Comparison of ENCODE assay signal across 26 mouse cellular contexts in the genomic region with DNA sequence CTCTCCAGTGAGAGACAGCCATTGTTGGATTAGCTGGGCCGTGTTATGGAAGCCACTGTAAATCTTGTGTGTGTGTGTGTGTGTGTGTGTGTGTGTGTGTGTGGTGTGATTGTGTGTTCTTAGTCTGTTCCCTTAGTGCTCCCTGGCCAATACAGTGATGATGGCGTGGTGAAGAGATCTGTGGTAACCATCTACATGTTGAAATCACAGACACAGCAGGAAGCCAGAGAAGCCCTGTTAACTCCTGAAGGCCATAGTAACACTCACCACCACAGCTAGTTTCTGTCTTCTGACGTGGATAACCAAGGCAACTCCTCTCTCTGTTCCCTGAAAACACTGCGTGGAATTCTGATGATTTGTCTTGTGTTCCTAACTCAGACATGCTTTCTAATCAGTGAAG. TPM values are rescaled to one million over a fixed set of nuclear protein-coding genes. Genes with fewer than 3 reads are reported as not detected.
A peak's percentile ranks its signal among the peaks of the same experiment; 100 is the strongest.
DNase-seq lines count a peak whose midpoint lies in the region; ATAC-seq and TF ChIP-seq lines count a peak whose summit lies in the region.
"Had no signal": no experiment of that assay in that cellular context is flagged by ENCODE, and none has a peak within 500 bp of the region (broad histone marks: within the 10 kb centered on the region; RNA-seq: fewer than 3 reads in every experiment).

No protein-coding gene starts in this region.

- DNase-seq in adrenal gland, postnatal 14 days: peak; percentile 29
- DNase-seq in adrenal gland, postnatal 36 days: no peak
- no peak for DNase-seq in testis, postnatal 14 days (ENCODE audit: low spot score)
- no peak for DNase-seq in right cerebral cortex, postnatal 36 days (ENCODE audit: low spot score in 2 of 2)
- no peak for DNase-seq in layer of hippocampus, adult 2 months (ENCODE audit: low spot score in 2 of 2)
- DNase-seq: adrenal gland, postnatal 10 days; B cell, adult 2 months; cerebellum, adult 18-20 months; cerebellum, adult 9-10 months; cerebellum, postnatal 14 days; forebrain, postnatal 0 days; gastrocnemius, adult 2 months; gastrocnemius, postnatal 14 days; heart, adult 18-20 months; heart, postnatal 14 days had no signal

- no peak for TF ChIP-seq POLR2A in testis, adult 2 months (IDR thresholded peaks at IDR 0.05; ENCODE audit: control insufficient read depth, low read depth, low read length)

- H3K36me3 ChIP-seq in testis, adult 2 months (ENCODE audit: control insufficient read depth, insufficient read depth, low read length): no peaks in the 10 kb centered on the region
- H3K36me3 ChIP-seq: embryonic facial prominence, embryonic 12.5 days; embryonic facial prominence, embryonic 15.5 days; G1E; heart, embryonic 13.5 days; hindbrain, embryonic 12.5 days had no signal

- no peaks in the 10 kb centered on the region for H3K27me3 ChIP-seq in testis, adult 2 months (ENCODE audit: control insufficient read depth, insufficient read depth, low read length)
- H3K27me3 ChIP-seq: CH12.LX; embryonic facial prominence, embryonic 12.5 days; embryonic facial prominence, embryonic 15.5 days; heart, embryonic 13.5 days; hindbrain, embryonic 12.5 days; Patski had no signal

- H3K4me3 ChIP-seq in testis, adult 2 months (ENCODE audit: control insufficient read depth, low read depth, low read length): peak overlapping the region; percentile 25; the same call in 1 of the 2 replicates
- H3K4me3 ChIP-seq in layer of hippocampus, adult 2 months: no peak overlapping the region
- H3K4me3 ChIP-seq: embryonic facial prominence, embryonic 12.5 days; embryonic facial prominence, embryonic 15.5 days; gastrocnemius, adult 2 months; heart, embryonic 13.5 days; hindbrain, embryonic 12.5 days had no signal

- H3K4me1 ChIP-seq in testis, adult 2 months (ENCODE audit: control insufficient read depth, insufficient read depth, low read length): peaks cover 4% of the 10 kb centered on the region; the same call in 1 of the 2 replicates

- peak; percentile 44; the same call in 1 of the 2 replicates for ATAC-seq in megakaryocyte, adult 5-6 weeks (ENCODE audit: poor library complexity, severe bottlenecking)
- ATAC-seq: forebrain, embryonic 14.5 days; forebrain, postnatal 0 days; hindbrain, embryonic 16.5 days; Patski had no signal

- no peak for TF ChIP-seq CTCF in testis, adult 2 months (IDR thresholded peaks at IDR 0.05; ENCODE audit: control insufficient read depth, insufficient read depth, insufficient replicate concordance, low read depth, low read length)
- no peak for TF ChIP-seq CTCF in layer of hippocampus, adult 2 months (conservative IDR thresholded peaks at IDR 0.05)

- H3K27ac ChIP-seq in testis, adult 2 months (ENCODE audit: control insufficient read depth, insufficient read depth, low read depth, low read length): peak overlapping the region; percentile 39; the same call in 1 of the 2 replicates
- no peak overlapping the region for H3K27ac ChIP-seq in layer of hippocampus, adult 2 months
- H3K27ac ChIP-seq: embryonic facial prominence, embryonic 12.5 days; embryonic facial prominence, embryonic 15.5 days; gastrocnemius, adult 2 months; heart, embryonic 13.5 days; hindbrain, embryonic 12.5 days had no signal

RNA-seq across cellular contexts. Expression of a gene that starts 40.7 kb away (rescaled TPM):
- 13.0 and 13.7 TPM in 2 replicates for total RNA-seq in adrenal gland, postnatal 14 days (2021)
- 10 to 100 TPM; 10.5 to 18.1 TPM for total RNA-seq in adrenal gland, postnatal 36 days (2021)
- polyA plus RNA-seq in testis, adult 2 months (2012; rRNA removed): 1.0 and 1.1 TPM in 2 replicates
- total RNA-seq in megakaryocyte, adult 5-6 weeks (2015): not detected in 2 replicates
- not detected in 2 replicates for total RNA-seq in megakaryocyte, adult 5-6 weeks (2017)
- total RNA-seq in layer of hippocampus, adult 2 months (2021): 1 to 10 TPM; 4.9 TPM
- polyA plus RNA-seq: G1E had no signal

Comparison
In these comparisons a context has a peak if more than half of its experiments do, and no peak if none do; other contexts are left out.
1. RNA of a gene that starts 40.7 kb away (total RNA-seq): 10.5 to 18.1 TPM in adrenal gland, postnatal 36 days, 13.0 to 13.7 TPM in adrenal gland, postnatal 14 days and 4.9 TPM in layer of hippocampus, adult 2 months; not detected in megakaryocyte, adult 5-6 weeks; every median in the first group is over 4 times any median in the second.